Mouse (Mus musculus): ENCODE measurements at regions not wholly inside any gene's neighbourhood (a gene's known extent, or its start where the extent isn't known, plus 50 kb on each side); places are given as distances from the start of the nearest gene placed in this dataset.

DNA sequence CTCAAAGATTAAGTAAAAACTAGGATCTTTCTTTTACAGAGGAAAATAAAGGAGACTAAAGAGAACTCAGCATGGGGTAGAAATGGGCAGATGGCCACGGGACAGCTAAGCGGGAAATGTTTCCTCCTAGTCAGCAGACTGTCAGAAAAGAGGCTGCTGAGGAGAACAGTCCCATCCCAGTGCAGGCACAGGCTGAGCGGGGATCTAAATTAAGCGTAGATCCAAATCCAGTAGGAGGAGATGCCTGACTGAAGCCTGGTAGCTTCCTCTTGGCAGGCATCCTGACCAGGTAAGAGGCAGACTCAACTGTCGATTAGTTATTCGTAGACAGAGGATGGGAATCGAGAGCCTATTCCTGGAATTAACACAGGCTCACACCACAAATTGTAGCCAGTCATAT lies 569.2 kb downstream of the Ipo11 start:
- no peak overlapping the region for H3K9ac ChIP-seq (ENCODE audit: low read length)
- H3K27ac ChIP-seq (replicated peaks; ENCODE audit: low read depth, low read length), result no peak overlapping the region
- WGBS, result 90% methylated on average over 7 of the region's 7 CpGs
- H3K27me3 ChIP-seq (ENCODE audit: control insufficient read depth, insufficient read depth, low read length), result no peaks in the 10 kb centered on the region
- no peaks in the 10 kb centered on the region for H3K9me3 ChIP-seq (ENCODE audit: control insufficient read depth, low read length)
- no peaks in the 10 kb centered on the region for H3K4me1 ChIP-seq (ENCODE audit: control insufficient read depth, insufficient read depth, low read length)
- DNase-seq (ENCODE audit: low spot score), result no peak
- H3K36me3 ChIP-seq (ENCODE audit: control insufficient read depth, insufficient read depth, low read length), result no peaks in the 10 kb centered on the region
- H3K4me2 ChIP-seq (ENCODE audit: low read depth, severe bottlenecking), result no peak overlapping the region
- ATAC-seq (ENCODE audit: insufficient number of reproducible peaks, low FRiP score, low TSS enrichment, low read depth), result no peak
- no peak overlapping the region for H3K4me3 ChIP-seq (ENCODE audit: low read depth, low read length)

DNA sequence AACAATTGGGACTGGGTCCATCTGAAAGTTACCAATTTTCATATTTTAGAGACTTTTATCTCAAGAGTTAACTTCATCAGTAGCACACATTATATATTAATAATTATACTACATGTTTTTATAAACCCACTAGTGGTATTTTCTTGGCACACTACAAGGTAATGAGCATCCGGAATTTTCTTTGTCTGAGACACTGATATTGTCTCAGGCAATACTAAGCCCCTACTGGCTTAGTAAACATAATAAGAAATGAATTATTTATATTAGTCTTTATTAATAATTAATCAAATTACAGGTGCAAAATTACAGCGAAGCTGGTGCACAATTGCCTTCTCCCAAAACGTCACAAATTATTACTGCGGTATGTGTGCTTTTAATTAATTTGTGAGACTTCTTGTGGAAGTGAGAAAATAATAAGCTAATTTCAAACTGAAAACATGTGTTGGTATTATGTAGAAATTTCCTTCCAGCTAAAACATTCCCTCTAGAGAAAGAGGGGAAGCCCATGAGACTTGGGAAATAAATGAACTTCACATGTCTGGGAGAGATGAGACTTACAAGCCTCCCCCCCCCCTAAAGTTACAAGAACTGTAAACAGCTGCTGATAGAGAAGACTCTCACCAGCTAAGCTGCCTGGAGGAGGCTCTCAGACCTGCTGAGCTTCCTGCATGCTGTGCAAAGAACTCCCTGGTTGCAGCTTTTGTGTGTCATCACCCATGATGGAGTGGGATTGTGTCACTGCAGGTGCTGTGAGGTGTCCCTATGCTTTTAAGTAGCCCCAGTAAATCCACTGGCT lies 583.9 kb downstream of the Ipo11 start:
- H3K27me3 ChIP-seq (ENCODE audit: control insufficient read depth, insufficient read depth, low read length), result no peaks in the 10 kb centered on the region
- H3K36me3 ChIP-seq (ENCODE audit: control insufficient read depth, insufficient read depth, low read length), result no peaks in the 10 kb centered on the region
- H3K27ac ChIP-seq (replicated peaks; ENCODE audit: low read depth, low read length), result no peak overlapping the region
- DNase-seq (ENCODE audit: low spot score) (no peak), ATAC-seq (ENCODE audit: insufficient number of reproducible peaks, low FRiP score, low TSS enrichment, low read depth) (no peak)
- H3K4me3 ChIP-seq (ENCODE audit: low read depth, low read length), result no peak overlapping the region
- no peaks in the 10 kb centered on the region for H3K4me1 ChIP-seq (ENCODE audit: control insufficient read depth, insufficient read depth, low read length)
- no peaks in the 10 kb centered on the region for H3K9me3 ChIP-seq (ENCODE audit: control insufficient read depth, low read length)
- no peak overlapping the region for H3K4me2 ChIP-seq (ENCODE audit: low read depth, severe bottlenecking)
- H3K9ac ChIP-seq (ENCODE audit: low read length), result no peak overlapping the region
- WGBS, result 72% methylated on average over 4 of the region's 4 CpGs

DNA sequence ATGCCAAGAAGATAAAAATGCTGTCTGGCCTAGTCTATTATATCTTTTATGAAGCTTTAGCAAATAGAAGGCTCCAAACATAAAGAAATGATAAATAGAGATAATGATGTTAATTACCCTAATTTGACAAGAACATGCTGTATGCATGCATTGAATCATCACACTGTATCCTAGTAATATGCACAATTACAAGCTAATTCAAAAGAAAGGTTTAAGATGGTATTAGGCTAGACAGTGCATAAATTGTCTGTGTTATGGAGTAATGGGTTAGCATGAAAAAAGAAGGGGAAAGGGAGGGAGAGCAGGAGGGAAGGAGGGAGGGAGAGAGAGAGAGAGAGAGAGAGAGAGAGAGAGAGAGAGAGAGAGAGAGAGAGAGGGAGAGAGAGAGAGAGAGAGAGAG lies 604.7 kb downstream of the Ipo11 start:
- no peak for DNase-seq (ENCODE audit: low spot score)
- Histone ChIP-seq H3K4me1 (ENCODE audit: control insufficient read depth, insufficient read depth, low read length) (no peaks in the 10 kb centered on the region), H3K4me2 (ENCODE audit: low read depth, severe bottlenecking) (no peak overlapping the region), H3K27me3 (ENCODE audit: control insufficient read depth, insufficient read depth, low read length) (no peaks in the 10 kb centered on the region), H3K36me3 (ENCODE audit: control insufficient read depth, insufficient read depth, low read length) (no peaks in the 10 kb centered on the region), H3K9me3 (ENCODE audit: control insufficient read depth, low read length) (no peaks in the 10 kb centered on the region), H3K9ac (ENCODE audit: low read length) (no peak overlapping the region), H3K27ac (replicated peaks; ENCODE audit: low read depth, low read length) (no peak overlapping the region), H3K4me3 (ENCODE audit: low read depth, low read length) (no peak overlapping the region)
- ATAC-seq (ENCODE audit: insufficient number of reproducible peaks, low FRiP score, low TSS enrichment, low read depth), result no peak

DNA sequence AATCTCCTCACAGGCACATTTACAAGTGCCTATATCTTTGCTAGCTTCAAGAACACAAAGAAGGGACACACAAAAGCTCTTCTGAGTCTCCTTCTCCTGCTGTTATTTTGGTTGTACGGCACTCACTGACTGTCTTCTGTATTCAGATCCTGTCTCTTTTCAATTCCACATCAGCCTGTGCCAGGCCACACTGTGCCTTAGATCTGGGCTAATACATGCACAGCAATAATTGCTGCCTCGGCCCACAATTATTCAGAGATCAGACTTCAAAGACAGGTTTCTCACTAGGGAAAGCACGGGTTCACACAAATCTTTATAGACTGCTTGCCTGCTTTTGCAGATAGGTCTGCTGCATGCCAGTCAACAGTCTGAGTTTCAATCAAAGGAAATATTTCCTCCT lies 617.8 kb downstream of the Ipo11 start:
- ATAC-seq (ENCODE audit: insufficient number of reproducible peaks, low FRiP score, low TSS enrichment, low read depth), result no peak
- H3K9me3 ChIP-seq (ENCODE audit: control insufficient read depth, low read length), result no peaks in the 10 kb centered on the region
- no peak overlapping the region for H3K27ac ChIP-seq (replicated peaks; ENCODE audit: low read depth, low read length)
- 57% methylated on average over 3 of the region's 3 CpGs for whole genome bisulfite sequencing
- no peak overlapping the region for H3K9ac ChIP-seq (ENCODE audit: low read length)
- no peak for DNase-seq (ENCODE audit: low spot score)
- H3K36me3 ChIP-seq (ENCODE audit: control insufficient read depth, insufficient read depth, low read length), result no peaks in the 10 kb centered on the region
- no peak overlapping the region for H3K4me3 ChIP-seq (ENCODE audit: low read depth, low read length)
- H3K4me1 ChIP-seq (ENCODE audit: control insufficient read depth, insufficient read depth, low read length), result no peaks in the 10 kb centered on the region
- H3K4me2 ChIP-seq (ENCODE audit: low read depth, severe bottlenecking), result no peak overlapping the region
- no peaks in the 10 kb centered on the region for H3K27me3 ChIP-seq (ENCODE audit: control insufficient read depth, insufficient read depth, low read length)

DNA sequence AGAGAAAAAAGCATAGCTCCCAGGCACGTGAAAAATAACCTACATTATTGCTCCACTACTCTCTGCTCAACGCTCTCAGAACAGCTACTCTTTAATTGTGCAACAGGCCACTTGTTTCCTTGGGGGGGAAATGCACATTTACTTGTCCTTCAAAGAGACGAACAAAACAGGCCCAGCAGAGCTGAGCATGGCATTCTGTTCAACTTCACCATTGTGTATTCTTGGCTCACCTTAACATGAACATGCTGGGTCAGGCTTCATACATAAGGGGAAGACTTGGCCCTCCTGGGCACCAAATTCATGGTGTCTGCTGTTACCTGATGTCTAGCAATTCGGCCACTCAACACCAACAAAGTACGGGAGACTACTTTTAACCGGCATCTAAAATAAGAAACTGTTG lies 618.3 kb downstream of the Ipo11 start:
- WGBS, result 84% methylated on average over 6 of the region's 6 CpGs
- Histone ChIP-seq H3K36me3 (ENCODE audit: control insufficient read depth, insufficient read depth, low read length) (no peaks in the 10 kb centered on the region), H3K9me3 (ENCODE audit: control insufficient read depth, low read length) (no peaks in the 10 kb centered on the region), H3K27me3 (ENCODE audit: control insufficient read depth, insufficient read depth, low read length) (no peaks in the 10 kb centered on the region), H3K4me3 (ENCODE audit: low read depth, low read length) (no peak overlapping the region), H3K9ac (ENCODE audit: low read length) (no peak overlapping the region), H3K4me2 (ENCODE audit: low read depth, severe bottlenecking) (no peak overlapping the region), H3K4me1 (ENCODE audit: control insufficient read depth, insufficient read depth, low read length) (no peaks in the 10 kb centered on the region), H3K27ac (replicated peaks; ENCODE audit: low read depth, low read length) (no peak overlapping the region)
- DNase-seq (ENCODE audit: low spot score), result no peak
- no peak for ATAC-seq (ENCODE audit: insufficient number of reproducible peaks, low FRiP score, low TSS enrichment, low read depth)

DNA sequence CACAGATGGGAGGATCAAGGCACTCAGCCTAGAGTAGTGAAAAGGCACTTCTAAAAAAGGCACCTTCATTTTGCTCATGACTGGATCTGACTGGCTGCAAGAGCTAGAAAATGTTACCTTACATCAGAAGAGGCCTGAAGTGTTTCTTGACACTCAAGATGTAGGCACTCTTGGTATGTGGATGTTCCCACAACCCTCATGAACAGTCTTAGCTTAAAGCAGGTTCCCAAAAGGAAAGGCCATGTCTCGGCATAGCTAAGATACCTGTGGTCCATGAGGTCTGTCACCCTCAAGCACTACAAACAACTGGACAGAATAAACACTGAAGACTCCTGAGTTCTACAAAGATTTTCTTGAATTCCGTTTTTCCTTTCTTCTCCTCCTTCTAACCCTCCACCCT lies 619.5 kb downstream of the Ipo11 start:
- H3K27ac ChIP-seq (replicated peaks; ENCODE audit: low read depth, low read length), result no peak overlapping the region
- H3K4me1 ChIP-seq (ENCODE audit: control insufficient read depth, insufficient read depth, low read length), result no peaks in the 10 kb centered on the region
- no peak overlapping the region for H3K9ac ChIP-seq (ENCODE audit: low read length)
- no peak for ATAC-seq (ENCODE audit: insufficient number of reproducible peaks, low FRiP score, low TSS enrichment, low read depth)
- WGBS, result 85% methylated on average over 2 of the region's 2 CpGs
- H3K9me3 ChIP-seq (ENCODE audit: control insufficient read depth, low read length), result no peaks in the 10 kb centered on the region
- no peak overlapping the region for H3K4me3 ChIP-seq (ENCODE audit: low read depth, low read length)
- no peaks in the 10 kb centered on the region for H3K36me3 ChIP-seq (ENCODE audit: control insufficient read depth, insufficient read depth, low read length)
- no peak overlapping the region for H3K4me2 ChIP-seq (ENCODE audit: low read depth, severe bottlenecking)
- DNase-seq (ENCODE audit: low spot score), result no peak
- H3K27me3 ChIP-seq (ENCODE audit: control insufficient read depth, insufficient read depth, low read length), result no peaks in the 10 kb centered on the region

DNA sequence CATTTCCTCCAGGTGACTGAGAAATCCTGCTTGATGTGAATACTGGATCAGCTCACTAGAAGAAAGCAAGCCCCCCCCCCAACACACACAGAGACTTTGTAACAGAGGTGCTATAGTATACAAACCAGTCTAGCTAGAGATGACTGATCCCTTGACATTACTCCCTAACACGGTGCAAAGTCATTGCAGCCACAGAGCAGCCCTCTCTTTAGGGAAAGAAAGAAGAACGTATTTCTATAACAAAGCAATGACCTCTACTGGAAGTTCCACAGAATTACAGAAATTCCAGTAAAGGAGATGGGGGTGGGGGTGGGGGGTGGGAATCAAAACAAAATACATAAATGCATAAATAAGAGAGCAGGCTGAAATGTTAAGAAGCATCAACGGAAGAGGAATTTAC lies 655.6 kb downstream of the Ipo11 start:
- Histone ChIP-seq H3K4me1 (ENCODE audit: control insufficient read depth, insufficient read depth, low read length) (no peaks in the 10 kb centered on the region), H3K4me3 (ENCODE audit: low read depth, low read length) (no peak overlapping the region), H3K27ac (replicated peaks; ENCODE audit: low read depth, low read length) (no peak overlapping the region), H3K27me3 (ENCODE audit: control insufficient read depth, insufficient read depth, low read length) (no peaks in the 10 kb centered on the region), H3K36me3 (ENCODE audit: control insufficient read depth, insufficient read depth, low read length) (no peaks in the 10 kb centered on the region), H3K4me2 (ENCODE audit: low read depth, severe bottlenecking) (no peak overlapping the region), H3K9me3 (ENCODE audit: control insufficient read depth, low read length) (no peaks in the 10 kb centered on the region), H3K9ac (ENCODE audit: low read length) (no peak overlapping the region)
- ATAC-seq (ENCODE audit: insufficient number of reproducible peaks, low FRiP score, low TSS enrichment, low read depth) (no peak), DNase-seq (ENCODE audit: low spot score) (no peak)
- WGBS, result 53% methylated on average over 3 of the region's 3 CpGs

DNA sequence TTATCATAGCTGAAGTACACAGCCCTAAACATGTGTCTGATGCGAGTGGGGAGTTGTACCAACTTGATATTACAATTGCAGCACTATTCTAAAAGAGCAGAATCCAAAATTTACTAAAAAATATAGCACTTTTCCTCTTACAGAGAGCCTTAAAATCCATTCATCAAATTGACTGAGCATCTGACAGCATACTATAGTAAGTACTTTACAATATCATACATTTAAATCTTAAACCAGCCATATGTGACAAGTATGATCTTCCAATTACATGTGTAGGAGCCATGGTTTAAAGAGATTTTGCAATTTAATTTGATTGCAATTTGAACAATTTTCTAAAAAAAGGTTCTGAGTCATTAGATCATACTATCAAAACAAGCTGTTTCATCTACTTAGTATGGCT lies 676.9 kb downstream of the Ipo11 start:
- no peak for ATAC-seq (ENCODE audit: insufficient number of reproducible peaks, low FRiP score, low TSS enrichment, low read depth)
- Histone ChIP-seq H3K27me3 (ENCODE audit: control insufficient read depth, insufficient read depth, low read length) (no peaks in the 10 kb centered on the region), H3K9ac (ENCODE audit: low read length) (no peak overlapping the region), H3K9me3 (ENCODE audit: control insufficient read depth, low read length) (no peaks in the 10 kb centered on the region), H3K4me1 (ENCODE audit: control insufficient read depth, insufficient read depth, low read length) (no peaks in the 10 kb centered on the region), H3K4me2 (ENCODE audit: low read depth, severe bottlenecking) (no peak overlapping the region), H3K27ac (replicated peaks; ENCODE audit: low read depth, low read length) (no peak overlapping the region), H3K36me3 (ENCODE audit: control insufficient read depth, insufficient read depth, low read length) (no peaks in the 10 kb centered on the region), H3K4me3 (ENCODE audit: low read depth, low read length) (no peak overlapping the region)
- DNase-seq (ENCODE audit: low spot score), result no peak
- 71% methylated on average over 1 of the region's 1 CpGs for WGBS
